Comparison of ENCODE assay signal across 8 mouse cellular contexts in the genomic region with DNA sequence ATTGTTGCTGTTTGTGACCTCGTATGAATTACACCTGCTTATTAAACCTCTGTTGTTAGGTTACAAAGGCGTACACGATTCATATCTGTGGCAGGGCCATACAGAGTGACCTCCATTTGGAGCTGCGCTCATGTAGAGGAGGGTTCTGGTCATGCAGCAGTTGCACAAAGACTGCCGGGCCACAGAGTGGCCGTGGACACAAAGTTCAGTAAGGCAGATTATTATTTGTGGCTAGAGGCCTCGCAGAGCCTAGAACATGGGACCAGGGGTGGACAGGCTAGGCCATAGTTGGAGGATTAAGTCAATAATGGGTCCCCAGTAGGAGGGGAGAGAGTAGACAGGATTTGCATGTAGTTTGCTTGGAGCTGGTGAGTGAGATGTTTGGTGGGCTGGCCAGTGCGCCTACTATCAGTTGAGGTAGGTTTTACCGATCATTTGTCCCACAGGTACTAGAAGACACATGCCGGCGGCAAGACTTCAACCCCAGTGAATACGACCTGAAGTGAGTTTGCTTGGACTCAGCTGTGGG. TPM values are rescaled to one million over a fixed set of nuclear protein-coding genes. Genes with fewer than 3 reads are reported as not detected.
A peak's percentile ranks its signal among the peaks of the same experiment; 100 is the strongest.
DNase-seq lines count a peak whose midpoint lies in the region; ATAC-seq and TF ChIP-seq lines count a peak whose summit lies in the region.

No protein-coding gene starts in this region.

- peak overlapping the region; percentile 89 for H3K27ac ChIP-seq in kidney, postnatal 0 days
- H3K27ac ChIP-seq in hindbrain, embryonic 15.5 days (replicated peaks) = peak overlapping the region; percentile 93
- peak overlapping the region; percentile 91 for H3K27ac ChIP-seq in midbrain, embryonic 16.5 days (ENCODE audit: low read length)

- H3K27me3 ChIP-seq in kidney, postnatal 0 days (ENCODE audit: insufficient read depth, low read length) = no peaks in the 10 kb centered on the region
- no peaks in the 10 kb centered on the region for H3K27me3 ChIP-seq in hindbrain, embryonic 15.5 days
- no peaks in the 10 kb centered on the region for H3K27me3 ChIP-seq in midbrain, embryonic 16.5 days (ENCODE audit: control insufficient read depth, insufficient read depth, low read depth, low read length)

- H3K9me3 ChIP-seq in kidney, postnatal 0 days (replicated peaks; ENCODE audit: low read length) = no peaks in the 10 kb centered on the region
- H3K9me3 ChIP-seq in hindbrain, embryonic 15.5 days = no peaks in the 10 kb centered on the region
- H3K9me3 ChIP-seq in midbrain, embryonic 16.5 days (replicated peaks; ENCODE audit: control insufficient read depth, low read length, poor library complexity, severe bottlenecking) = no peaks in the 10 kb centered on the region

- no peak for DNase-seq in kidney, postnatal 0 days (ENCODE audit: low spot score)
- DNase-seq in kidney, adult 9 months = no peak
- DNase-seq in right cerebral cortex, postnatal 36 days (ENCODE audit: low spot score in 2 of 2) = no peak
- DNase-seq in Muller cell, postnatal 12 days (ENCODE audit: inconsistent ontology term) = no peak
- no peak for DNase-seq in cerebellum, postnatal 25 days

- ATAC-seq in kidney, postnatal 0 days (replicated peaks; ENCODE audit: low FRiP score, low read depth) = peak; percentile 17
- ATAC-seq in common myeloid progenitor, adult 5-6 weeks (replicated peaks; ENCODE audit: low read depth, poor library complexity, severe bottlenecking) = 0 out of 2 replicates have a peak, but pooled peaks have one; percentile 2
- ATAC-seq in hindbrain, embryonic 15.5 days (ENCODE audit: low FRiP score, low read depth) = peak; percentile 20
- ATAC-seq in midbrain, embryonic 16.5 days = no peak; the same call in 1 of the 2 replicates

- H3K36me3 ChIP-seq in kidney, postnatal 0 days (ENCODE audit: insufficient read depth, low read length) = peaks cover 9% of the 10 kb centered on the region; the same call in 1 of the 2 replicates
- H3K36me3 ChIP-seq in hindbrain, embryonic 15.5 days = peaks cover 5% of the 10 kb centered on the region; the same call in 1 of the 2 replicates
- peaks cover 9% of the 10 kb centered on the region; the same call in 1 of the 2 replicates for H3K36me3 ChIP-seq in midbrain, embryonic 16.5 days (ENCODE audit: control insufficient read depth, insufficient read depth, low read length)

- H3K4me2 ChIP-seq in kidney, postnatal 0 days (ENCODE audit: low read length) = peak overlapping the region; percentile 80
- peak overlapping the region; percentile 83 for H3K4me2 ChIP-seq in hindbrain, embryonic 15.5 days
- peak overlapping the region; percentile 91 for H3K4me2 ChIP-seq in midbrain, embryonic 16.5 days (ENCODE audit: low read length)

- 34% methylated on average over 12 of the region's 12 CpGs for WGBS in kidney, postnatal 0 days
- 38% methylated on average over 12 of the region's 12 CpGs for WGBS in hindbrain, embryonic 15.5 days
- 34% methylated on average over 12 of the region's 12 CpGs for WGBS in midbrain, embryonic 16.5 days

- peak overlapping the region; percentile 87 for H3K9ac ChIP-seq in kidney, postnatal 0 days (ENCODE audit: low read depth, low read length)
- H3K9ac ChIP-seq in hindbrain, embryonic 15.5 days = peak overlapping the region; percentile 67
- H3K9ac ChIP-seq in midbrain, embryonic 16.5 days (ENCODE audit: low read depth, low read length) = peak overlapping the region; percentile 84

- peak overlapping the region; percentile 77 for H3K4me3 ChIP-seq in kidney, postnatal 0 days (replicated peaks; ENCODE audit: low read depth, low read length)
- H3K4me3 ChIP-seq in hindbrain, embryonic 15.5 days = peak overlapping the region; percentile 62
- peak overlapping the region; percentile 68 for H3K4me3 ChIP-seq in midbrain, embryonic 16.5 days (ENCODE audit: low read depth, low read length)

- H3K4me1 ChIP-seq in kidney, postnatal 0 days (replicated peaks; ENCODE audit: insufficient read depth, low read length) = no peaks in the 10 kb centered on the region
- H3K4me1 ChIP-seq in hindbrain, embryonic 15.5 days (replicated peaks) = peaks cover 18% of the 10 kb centered on the region
- H3K4me1 ChIP-seq in midbrain, embryonic 16.5 days (ENCODE audit: control insufficient read depth, insufficient read depth, low read length) = peaks cover 17% of the 10 kb centered on the region

- no peak for TF ChIP-seq CTCF in kidney, postnatal 0 days (IDR thresholded peaks at IDR 0.05; ENCODE audit: low read depth)

RNA-seq across cellular contexts. Expression of gene Aspscr1, which starts 0.9 kb away (rescaled TPM):
- 122 TPM in 2 replicates for polyA plus RNA-seq in kidney, postnatal 0 days (2015; fragmentation: Nextera tagmentation; extraction: Ambion mirVana)
- 31.8 and 44.9 TPM in 2 replicates for total RNA-seq in common myeloid progenitor, adult 5-6 weeks (2017)
- polyA plus RNA-seq in hindbrain, embryonic 15.5 days (2015; fragmentation: Nextera tagmentation; extraction: Ambion mirVana) = 140 and 154 TPM in 2 replicates
- 144 and 145 TPM in 2 replicates for polyA plus RNA-seq in midbrain, embryonic 16.5 days (2015; fragmentation: Nextera tagmentation; extraction: Ambion mirVana)

RNA-seq across cellular contexts. Expression of gene Notum, which starts 12.7 kb away (rescaled TPM):
- 5.3 and 7.4 TPM in 2 replicates for polyA plus RNA-seq in kidney, postnatal 0 days (2015; fragmentation: Nextera tagmentation; extraction: Ambion mirVana)
- total RNA-seq in common myeloid progenitor, adult 5-6 weeks (2017) = not detected in 2 replicates
- 2.2 and 2.3 TPM in 2 replicates for polyA plus RNA-seq in hindbrain, embryonic 15.5 days (2015; fragmentation: Nextera tagmentation; extraction: Ambion mirVana)
- polyA plus RNA-seq in midbrain, embryonic 16.5 days (2015; fragmentation: Nextera tagmentation; extraction: Ambion mirVana) = 1.1 and 1.9 TPM in 2 replicates

RNA-seq across cellular contexts. Expression of gene Myadml2, which starts 25.7 kb away (rescaled TPM):
- 0.24 and 0.28 TPM in 2 replicates for polyA plus RNA-seq in kidney, postnatal 0 days (2015; fragmentation: Nextera tagmentation; extraction: Ambion mirVana)
- total RNA-seq in common myeloid progenitor, adult 5-6 weeks (2017) = not detected in 2 replicates
- 0.67 and 1.0 TPM in 2 replicates for polyA plus RNA-seq in hindbrain, embryonic 15.5 days (2015; fragmentation: Nextera tagmentation; extraction: Ambion mirVana)
- 1.1 TPM in 2 replicates for polyA plus RNA-seq in midbrain, embryonic 16.5 days (2015; fragmentation: Nextera tagmentation; extraction: Ambion mirVana)

RNA-seq across cellular contexts. Expression of gene Pycr1, which starts 30.1 kb away (rescaled TPM):
- polyA plus RNA-seq in kidney, postnatal 0 days (2015; fragmentation: Nextera tagmentation; extraction: Ambion mirVana) = 12.2 and 13.9 TPM in 2 replicates
- total RNA-seq in common myeloid progenitor, adult 5-6 weeks (2017) = 9.9 and 11.7 TPM in 2 replicates
- polyA plus RNA-seq in hindbrain, embryonic 15.5 days (2015; fragmentation: Nextera tagmentation; extraction: Ambion mirVana) = 19.0 and 21.3 TPM in 2 replicates
- polyA plus RNA-seq in midbrain, embryonic 16.5 days (2015; fragmentation: Nextera tagmentation; extraction: Ambion mirVana) = 18.1 TPM in 2 replicates

RNA-seq across cellular contexts. Expression of gene Cenpx, which starts 39.9 kb away (rescaled TPM):
- polyA plus RNA-seq in kidney, postnatal 0 days (2015; fragmentation: Nextera tagmentation; extraction: Ambion mirVana) = 160 and 174 TPM in 2 replicates
- total RNA-seq in common myeloid progenitor, adult 5-6 weeks (2017) = 81.5 and 113 TPM in 2 replicates
- polyA plus RNA-seq in hindbrain, embryonic 15.5 days (2015; fragmentation: Nextera tagmentation; extraction: Ambion mirVana) = 107 and 109 TPM in 2 replicates
- 88.8 and 92.2 TPM in 2 replicates for polyA plus RNA-seq in midbrain, embryonic 16.5 days (2015; fragmentation: Nextera tagmentation; extraction: Ambion mirVana)
